12 mouse cellular contexts compared by ENCODE assay signal in the genomic region with DNA sequence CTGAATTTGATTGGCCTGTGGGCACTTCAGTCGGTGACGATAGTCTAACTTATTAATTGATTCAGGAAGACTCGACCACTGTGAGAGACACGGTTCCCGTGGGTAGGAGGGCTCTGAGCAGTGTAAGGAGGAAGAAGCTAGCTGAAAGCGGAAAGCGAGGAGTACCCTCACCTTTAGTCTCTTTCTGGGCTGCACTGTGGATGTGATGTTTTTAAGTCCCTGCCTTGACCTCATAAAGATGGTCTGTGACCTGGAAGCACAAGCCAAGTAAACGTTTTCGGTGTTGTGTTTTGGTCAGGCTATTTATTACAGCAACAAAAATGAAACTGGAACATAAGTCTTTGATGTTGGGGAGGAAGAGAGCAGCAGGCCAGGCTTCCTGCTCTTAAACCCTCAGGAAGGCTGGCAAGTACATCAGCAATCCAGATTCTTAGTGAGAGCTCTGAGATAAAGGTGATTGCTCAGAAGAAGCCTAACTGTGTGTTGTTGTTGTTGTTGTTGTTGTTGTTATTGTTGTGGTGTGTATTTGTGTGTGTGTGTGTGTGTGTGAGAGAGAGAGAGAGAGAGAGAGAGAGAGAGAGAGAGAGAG. TPM values are rescaled to one million over a fixed set of nuclear protein-coding genes. Genes with fewer than 3 reads are reported as not detected.
DNase-seq lines count a peak whose midpoint lies in the region; ATAC-seq and TF ChIP-seq lines count a peak whose summit lies in the region.
"Had no signal": no experiment of that assay in that cellular context is flagged by ENCODE, and none has a peak within 500 bp of the region (broad histone marks: within the 10 kb centered on the region; RNA-seq: fewer than 3 reads in every experiment).

No protein-coding gene starts in this region.

- no peak overlapping the region for H3K9ac ChIP-seq in lung, postnatal 0 days (replicated peaks; ENCODE audit: low read depth)
- H3K9ac ChIP-seq in hindbrain, postnatal 0 days (replicated peaks; ENCODE audit: low read length): no peak overlapping the region
- H3K9ac ChIP-seq: forebrain, embryonic 15.5 days; heart, embryonic 13.5 days had no signal

- no peak for TF ChIP-seq CTCF in cerebellum, adult 2 months (IDR thresholded peaks at IDR 0.05; ENCODE audit: borderline replicate concordance, insufficient read depth, low read depth, low read length)
- no peak for TF ChIP-seq CTCF in lung, postnatal 0 days (IDR thresholded peaks at IDR 0.05)
- no peak for TF ChIP-seq CTCF in hindbrain, postnatal 0 days (IDR thresholded peaks at IDR 0.05; ENCODE audit: low read depth)

- no peak for TF ChIP-seq EP300 in lung, postnatal 0 days (IDR thresholded peaks at IDR 0.05)

- H3K27ac ChIP-seq in cerebellum, adult 2 months (ENCODE audit: insufficient read depth, low read length): peak overlapping the region; percentile 52
- no peak overlapping the region for H3K27ac ChIP-seq in lung, postnatal 0 days (ENCODE audit: low read length)
- H3K27ac ChIP-seq in brown adipose tissue, adult 24 weeks (replicated peaks; ENCODE audit: low read depth, low read length): peak overlapping the region; percentile 89
- no peak overlapping the region for H3K27ac ChIP-seq in hindbrain, postnatal 0 days
- H3K27ac ChIP-seq: forebrain, embryonic 15.5 days; heart, embryonic 13.5 days had no signal

- peaks cover 4% of the 10 kb centered on the region for H3K4me1 ChIP-seq in cerebellum, adult 2 months (ENCODE audit: control insufficient read depth, insufficient read depth, low read length)
- no peaks in the 10 kb centered on the region for H3K4me1 ChIP-seq in lung, postnatal 0 days (ENCODE audit: insufficient read depth, low read depth, low read length)
- H3K4me1 ChIP-seq in brown adipose tissue, adult 24 weeks (ENCODE audit: control insufficient read depth, insufficient read depth, insufficient read length, low read length): peaks cover 28% of the 10 kb centered on the region
- H3K4me1 ChIP-seq in hindbrain, postnatal 0 days (ENCODE audit: insufficient read depth, low read length): 0 out of 2 replicates have a peak, but pooled peaks cover 11% of the 10 kb centered on the region

- no peak overlapping the region for H3K4me3 ChIP-seq in cerebellum, adult 2 months (replicated peaks; ENCODE audit: insufficient read depth, low read depth, low read length)
- no peak overlapping the region for H3K4me3 ChIP-seq in lung, postnatal 0 days (ENCODE audit: low read depth, low read length)
- H3K4me3 ChIP-seq in brown adipose tissue, adult 24 weeks (ENCODE audit: insufficient read depth, low read depth, low read length): no peak overlapping the region
- H3K4me3 ChIP-seq in hindbrain, postnatal 0 days (ENCODE audit: low read length): no peak overlapping the region
- H3K4me3 ChIP-seq: forebrain, embryonic 15.5 days; heart, embryonic 13.5 days had no signal

- 87% methylated on average over 9 of the region's 9 CpGs for WGBS in cerebellum, adult 2 months
- 50% methylated on average over 9 of the region's 9 CpGs for WGBS in lung, postnatal 0 days
- WGBS in hindbrain, postnatal 0 days: 74% methylated on average over 9 of the region's 9 CpGs

- DNase-seq in cerebellum, adult 2 months: no peak
- DNase-seq in cerebellum, postnatal 14 days: no peak
- peak; percentile 31 for DNase-seq in lung, postnatal 25 days (ENCODE audit: low spot score)
- no peak for DNase-seq in lung, postnatal 0 days (ENCODE audit: low spot score)
- peak; percentile 58 for DNase-seq in kidney, postnatal 14 days
- DNase-seq in hindbrain, postnatal 0 days (ENCODE audit: low spot score): no peak
- no peak for DNase-seq in layer of hippocampus, adult 9-11 months
- DNase-seq: liver had no signal

- no peaks in the 10 kb centered on the region for H3K27me3 ChIP-seq in cerebellum, adult 2 months (ENCODE audit: control insufficient read depth, insufficient read depth, low read length)
- H3K27me3 ChIP-seq in lung, postnatal 0 days (replicated peaks; ENCODE audit: insufficient read depth, low read length): no peaks in the 10 kb centered on the region
- H3K27me3 ChIP-seq in hindbrain, postnatal 0 days (ENCODE audit: insufficient read depth, low read length): no peaks in the 10 kb centered on the region
- H3K27me3 ChIP-seq: forebrain, embryonic 15.5 days; heart, embryonic 13.5 days had no signal

- H3K4me2 ChIP-seq in lung, postnatal 0 days (replicated peaks; ENCODE audit: low read depth, low read length): no peak overlapping the region
- no peak overlapping the region for H3K4me2 ChIP-seq in hindbrain, postnatal 0 days (ENCODE audit: low read depth, low read length)
- H3K4me2 ChIP-seq: forebrain, embryonic 15.5 days; heart, embryonic 13.5 days had no signal

- no peaks in the 10 kb centered on the region for H3K9me3 ChIP-seq in lung, postnatal 0 days (ENCODE audit: low read length)
- H3K9me3 ChIP-seq in hindbrain, postnatal 0 days (ENCODE audit: low read length): no peaks in the 10 kb centered on the region
- H3K9me3 ChIP-seq: forebrain, embryonic 15.5 days; heart, embryonic 13.5 days had no signal

- no peak for ATAC-seq in lung, postnatal 0 days
- no peak for ATAC-seq in hindbrain, postnatal 0 days
- ATAC-seq: forebrain, embryonic 15.5 days; midbrain, embryonic 16.5 days had no signal

- TF ChIP-seq POLR2A in cerebellum, adult 2 months (IDR thresholded peaks at IDR 0.05; ENCODE audit: borderline replicate concordance, insufficient read depth, low read length): no peak

- H3K36me3 ChIP-seq in lung, postnatal 0 days (ENCODE audit: insufficient read depth, low read length): no peaks in the 10 kb centered on the region
- no peaks in the 10 kb centered on the region for H3K36me3 ChIP-seq in hindbrain, postnatal 0 days (ENCODE audit: insufficient read depth, low read length)
- H3K36me3 ChIP-seq: forebrain, embryonic 15.5 days; heart, embryonic 13.5 days had no signal

RNA-seq across cellular contexts. Expression of gene Galnt15, which starts 23.0 kb away (rescaled TPM):
- polyA plus RNA-seq in cerebellum, adult 2 months (2012; rRNA removed): 14.5 and 16.7 TPM in 2 replicates
- 0.44 and 0.73 TPM in 2 replicates for polyA plus RNA-seq in lung, postnatal 0 days (2015; fragmentation: Nextera tagmentation; extraction: Ambion mirVana)
- 4.0 and 6.2 TPM in 2 replicates for polyA plus RNA-seq in brown adipose tissue, adult 24 weeks (2012; ENCODE audit: insufficient read depth, insufficient read length, missing spikeins)
- 3.3 and 5.1 TPM in 2 replicates for total RNA-seq in hindbrain, postnatal 0 days (2014; rRNA removed)
- 1.8 and 2.4 TPM in 2 replicates for polyA plus RNA-seq in hindbrain, postnatal 0 days (2015; fragmentation: Nextera tagmentation; extraction: Ambion mirVana)

Comparison
In these comparisons a context has a peak if more than half of its experiments do, and no peak if none do; other contexts are left out.
1. DNase-seq: peak in lung, postnatal 25 days (single experiment) and kidney, postnatal 14 days (single experiment); none in cerebellum, adult 2 months (0 of 2), cerebellum, postnatal 14 days (0 of 2), lung, postnatal 0 days (single experiment), hindbrain, postnatal 0 days (single experiment) and layer of hippocampus, adult 9-11 months (single experiment).
2. H3K27ac ChIP-seq: peak in cerebellum, adult 2 months (single experiment) and brown adipose tissue, adult 24 weeks (single experiment); none in lung, postnatal 0 days (single experiment) and hindbrain, postnatal 0 days (single experiment).